Mouse (Mus musculus): ENCODE measurements around the gene Txnrd2. TPM values are rescaled to one million over a fixed set of nuclear protein-coding genes. Genes with fewer than 3 reads are reported as not detected.

The Txnrd2 gene
- polyA plus RNA-seq, 1 experiment from 2014 or later: 34.0 TPM

DNA sequence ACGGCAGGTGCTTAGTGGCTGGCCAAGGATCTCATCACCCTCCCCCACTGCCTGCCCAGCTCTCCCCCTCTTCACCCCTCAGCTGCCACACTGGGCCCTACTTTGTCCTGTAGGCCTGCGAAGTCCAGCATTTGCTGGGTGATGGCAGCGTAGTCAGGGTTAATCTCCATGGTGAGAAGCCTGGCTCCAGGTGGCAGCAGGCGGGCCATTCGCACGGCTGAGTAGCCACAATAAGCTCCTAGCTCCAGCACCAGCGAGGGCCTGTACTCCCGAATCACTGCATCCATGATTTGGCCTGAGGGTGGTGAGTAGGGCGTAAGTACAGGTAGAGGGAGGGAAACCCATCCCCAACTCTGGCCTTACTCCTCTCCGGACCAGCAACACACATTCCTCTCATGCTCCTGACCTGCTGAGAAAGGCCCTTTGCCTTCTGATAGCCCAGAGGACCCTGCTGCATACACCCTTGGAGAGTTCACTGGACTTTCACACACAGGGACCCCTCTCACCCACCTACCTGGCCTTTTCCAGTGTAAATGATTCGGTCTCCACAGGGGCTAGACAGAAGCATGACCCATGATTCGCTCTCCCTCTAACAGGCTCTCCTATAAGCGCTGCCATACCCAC, 15.0 kb upstream of the Txnrd2 start:
- Histone ChIP-seq H3K27me3 (replicated peaks) (no peaks in the 10 kb centered on the region), H3K27ac (peak overlapping the region; percentile 12; the same call in 1 of the 2 replicates), H3K4me1 (peaks cover 13% of the 10 kb centered on the region), H3K9ac (no peak overlapping the region), H3K4me2 (no peak overlapping the region), H3K36me3 (replicated peaks) (0 out of 2 replicates have a peak, but pooled peaks cover 6% of the 10 kb centered on the region), H3K9me3 (no peaks in the 10 kb centered on the region), H3K4me3 (no peak overlapping the region)
- ATAC-seq (replicated peaks): 0 out of 2 replicates have a peak, but pooled peaks have one; percentile 10
- WGBS: 42% methylated on average over 13 of the region's 13 CpGs

DNA sequence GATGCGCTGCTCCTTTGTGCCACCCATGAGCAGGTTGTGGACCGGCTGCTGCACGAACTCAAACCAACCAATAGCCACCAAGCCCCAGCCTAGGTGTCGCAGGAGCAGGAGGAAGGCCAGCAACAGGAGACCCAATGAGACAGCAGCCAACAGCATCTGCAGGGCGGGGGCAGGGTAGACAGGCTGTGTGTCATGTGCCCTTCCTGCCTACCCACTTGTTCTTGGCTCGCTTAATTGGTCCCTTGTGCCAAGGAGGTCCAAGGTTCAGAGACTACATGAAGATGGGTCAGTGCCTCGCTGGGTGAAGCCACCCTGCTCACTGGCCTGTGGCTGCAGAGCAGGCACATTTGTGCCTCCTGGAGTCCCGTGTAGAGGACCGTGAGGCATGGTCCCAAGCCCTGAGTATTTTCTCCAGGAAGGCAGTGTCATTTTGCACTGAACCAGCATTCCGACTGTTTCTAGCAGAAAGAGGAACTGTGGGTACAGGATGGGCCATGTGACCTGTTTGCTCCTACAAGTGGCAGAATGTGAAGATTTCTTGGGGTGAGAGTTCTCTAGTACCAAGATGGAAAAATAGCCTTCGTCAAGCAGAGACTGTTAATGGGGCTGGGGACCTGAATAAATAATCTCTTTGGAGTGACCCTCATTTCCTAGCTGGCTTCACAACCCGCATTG, 14.2 kb upstream of the Txnrd2 start:
- Histone ChIP-seq H3K27ac (no peak overlapping the region), H3K27me3 (replicated peaks) (no peaks in the 10 kb centered on the region), H3K9ac (no peak overlapping the region), H3K4me1 (peaks cover 13% of the 10 kb centered on the region), H3K9me3 (no peaks in the 10 kb centered on the region), H3K36me3 (replicated peaks) (0 out of 2 replicates have a peak, but pooled peaks cover 6% of the 10 kb centered on the region), H3K4me2 (no peak overlapping the region), H3K4me3 (no peak overlapping the region)
- 84% methylated on average over 12 of the region's 12 CpGs for WGBS
- ATAC-seq (replicated peaks): 0 out of 2 replicates have a peak, but pooled peaks have one; percentile 6

DNA sequence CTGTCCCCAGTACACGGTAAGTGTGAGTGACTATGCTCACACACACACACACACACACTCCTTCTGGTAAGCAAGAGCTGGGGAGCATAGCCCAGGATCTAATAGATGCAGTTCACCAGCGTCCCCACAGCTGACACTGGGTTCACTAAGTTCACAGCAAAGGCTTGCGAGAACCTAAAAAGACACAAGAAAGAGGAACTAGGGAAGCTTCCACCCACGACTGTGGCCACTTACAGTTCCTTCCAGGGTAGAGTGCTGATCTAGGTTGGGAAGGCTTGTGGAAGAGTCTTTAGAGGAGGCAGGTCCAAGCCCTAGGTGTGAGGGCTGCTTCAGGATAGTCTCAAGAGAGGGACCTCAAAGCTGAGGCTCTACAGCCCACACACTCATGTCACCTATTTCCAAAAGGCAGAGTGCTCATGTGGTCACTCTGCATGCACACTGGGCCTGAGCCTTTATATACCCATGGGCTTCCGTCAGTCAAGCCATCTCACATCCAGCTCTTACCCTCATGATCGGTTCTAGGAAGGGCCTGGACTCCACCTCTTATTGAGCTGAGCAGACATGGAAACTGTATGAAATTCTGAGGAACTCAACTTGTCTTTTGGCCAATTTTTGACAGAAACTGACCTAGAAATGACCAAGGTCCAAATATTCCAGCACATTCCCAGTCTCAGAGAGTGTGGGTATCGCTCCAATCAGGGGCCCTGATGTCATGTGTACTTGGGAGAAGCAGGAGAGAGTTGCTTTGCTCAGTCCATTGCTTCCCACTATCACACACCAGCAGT, 13.0 kb upstream of the Txnrd2 start:
- Histone ChIP-seq H3K9ac (no peak overlapping the region), H3K4me2 (no peak overlapping the region), H3K9me3 (no peaks in the 10 kb centered on the region), H3K4me3 (no peak overlapping the region), H3K36me3 (replicated peaks) (0 out of 2 replicates have a peak, but pooled peaks cover 3% of the 10 kb centered on the region), H3K27ac (no peak overlapping the region), H3K27me3 (replicated peaks) (no peaks in the 10 kb centered on the region), H3K4me1 (peaks cover 13% of the 10 kb centered on the region)
- ATAC-seq (replicated peaks): no peak
- 89% methylated on average over 7 of the region's 7 CpGs for WGBS

DNA sequence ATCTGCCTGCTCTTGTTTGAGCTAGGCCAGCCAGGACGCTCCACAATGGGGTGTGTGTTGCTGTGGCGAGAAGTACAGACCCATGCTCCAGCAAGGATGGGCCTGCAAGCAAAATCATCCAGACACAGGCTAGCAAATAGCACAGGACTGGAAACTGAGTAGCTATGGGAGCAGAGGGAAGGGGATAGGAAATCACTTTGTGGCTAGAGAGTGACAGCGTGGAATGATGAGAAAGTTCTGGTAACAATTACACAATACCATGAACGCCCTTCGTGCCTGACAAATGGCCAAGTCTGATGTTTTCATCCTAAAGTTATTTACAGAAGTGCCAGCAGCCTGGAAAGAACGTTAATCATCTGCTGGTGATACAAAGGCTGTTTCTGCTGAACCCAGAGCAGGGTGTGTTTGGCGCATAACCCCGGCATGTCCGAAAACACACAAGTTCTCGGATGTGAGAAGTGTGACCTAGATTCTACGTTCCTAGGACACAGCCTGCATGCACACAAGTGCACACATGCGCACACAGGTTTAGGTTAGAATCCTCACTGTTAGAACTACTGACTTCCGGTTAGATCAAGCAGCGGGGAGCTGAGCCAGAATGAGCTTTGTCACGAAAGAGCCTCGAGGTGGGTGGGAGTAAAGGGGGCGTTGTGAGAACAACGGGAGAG, 10.0 kb upstream of the Txnrd2 start:
- Histone ChIP-seq H3K9me3 (no peaks in the 10 kb centered on the region), H3K4me3 (no peak overlapping the region), H3K36me3 (replicated peaks) (0 out of 2 replicates have a peak, but pooled peaks cover 3% of the 10 kb centered on the region), H3K4me2 (no peak overlapping the region), H3K9ac (no peak overlapping the region), H3K27me3 (replicated peaks) (no peaks in the 10 kb centered on the region), H3K4me1 (peaks cover 7% of the 10 kb centered on the region), H3K27ac (no peak overlapping the region)
- ATAC-seq (replicated peaks): no peak
- 79% methylated on average over 18 of the region's 18 CpGs for WGBS

DNA sequence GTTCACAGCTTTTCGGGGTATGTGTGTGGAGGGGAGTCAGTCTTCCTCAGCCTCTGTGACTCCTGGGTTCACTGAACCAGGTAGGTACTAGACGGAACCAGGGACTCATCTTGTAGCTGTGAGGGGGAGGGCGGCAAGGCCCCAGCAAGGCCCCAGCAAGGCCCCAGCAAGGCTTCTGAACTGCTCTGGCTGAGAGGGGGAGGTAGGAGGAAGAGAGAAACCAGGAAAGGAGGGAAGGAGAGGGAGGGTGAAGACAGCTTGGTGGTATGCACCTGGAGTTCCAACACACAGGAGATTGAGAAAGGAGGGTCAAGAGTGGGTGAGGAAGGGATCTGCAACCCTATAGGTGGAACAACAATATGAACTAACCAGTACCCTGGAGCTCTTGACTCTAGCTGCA, 9.3 kb upstream of the Txnrd2 start:
- ATAC-seq (replicated peaks): 0 out of 2 replicates have a peak, but pooled peaks have one; percentile 20
- H3K4me1 ChIP-seq: 0 out of 2 replicates have a peak, but pooled peaks cover under 1% of the 10 kb centered on the region
- H3K36me3 ChIP-seq (replicated peaks): 0 out of 2 replicates have a peak, but pooled peaks cover 3% of the 10 kb centered on the region
- H3K9me3 ChIP-seq: no peaks in the 10 kb centered on the region
- 84% methylated on average over 3 of the region's 3 CpGs for WGBS
- no peak overlapping the region for H3K9ac ChIP-seq
- H3K4me2 ChIP-seq: no peak overlapping the region
- H3K27ac ChIP-seq: no peak overlapping the region
- no peaks in the 10 kb centered on the region for H3K27me3 ChIP-seq (replicated peaks)
- H3K4me3 ChIP-seq: no peak overlapping the region

DNA sequence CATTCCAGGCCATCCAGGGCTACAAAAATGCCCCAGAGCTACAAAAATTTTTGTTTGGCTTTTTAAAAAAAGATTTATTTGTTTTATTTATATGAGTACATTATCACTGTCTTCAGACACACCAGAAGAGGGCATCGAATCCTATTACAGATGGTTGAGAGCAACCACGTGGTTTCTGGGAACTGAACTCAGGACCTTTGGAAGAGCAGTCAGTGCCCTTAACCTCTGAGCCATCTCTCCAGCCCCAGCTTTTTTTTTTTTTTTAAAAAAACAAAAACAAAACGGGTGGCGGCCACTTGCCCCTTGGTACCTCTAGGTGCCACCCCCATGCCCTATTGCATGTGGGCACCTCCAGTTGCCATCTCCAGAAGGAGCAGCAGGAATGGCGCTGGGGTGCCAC, 8.7 kb upstream of the Txnrd2 start:
- 94% methylated on average over 5 of the region's 5 CpGs for WGBS
- Histone ChIP-seq H3K27ac (no peak overlapping the region), H3K9me3 (no peaks in the 10 kb centered on the region), H3K9ac (no peak overlapping the region), H3K4me1 (no peaks in the 10 kb centered on the region), H3K27me3 (replicated peaks) (no peaks in the 10 kb centered on the region), H3K36me3 (replicated peaks) (0 out of 2 replicates have a peak, but pooled peaks cover 3% of the 10 kb centered on the region), H3K4me2 (no peak overlapping the region), H3K4me3 (no peak overlapping the region)
- ATAC-seq (replicated peaks): no peak

DNA sequence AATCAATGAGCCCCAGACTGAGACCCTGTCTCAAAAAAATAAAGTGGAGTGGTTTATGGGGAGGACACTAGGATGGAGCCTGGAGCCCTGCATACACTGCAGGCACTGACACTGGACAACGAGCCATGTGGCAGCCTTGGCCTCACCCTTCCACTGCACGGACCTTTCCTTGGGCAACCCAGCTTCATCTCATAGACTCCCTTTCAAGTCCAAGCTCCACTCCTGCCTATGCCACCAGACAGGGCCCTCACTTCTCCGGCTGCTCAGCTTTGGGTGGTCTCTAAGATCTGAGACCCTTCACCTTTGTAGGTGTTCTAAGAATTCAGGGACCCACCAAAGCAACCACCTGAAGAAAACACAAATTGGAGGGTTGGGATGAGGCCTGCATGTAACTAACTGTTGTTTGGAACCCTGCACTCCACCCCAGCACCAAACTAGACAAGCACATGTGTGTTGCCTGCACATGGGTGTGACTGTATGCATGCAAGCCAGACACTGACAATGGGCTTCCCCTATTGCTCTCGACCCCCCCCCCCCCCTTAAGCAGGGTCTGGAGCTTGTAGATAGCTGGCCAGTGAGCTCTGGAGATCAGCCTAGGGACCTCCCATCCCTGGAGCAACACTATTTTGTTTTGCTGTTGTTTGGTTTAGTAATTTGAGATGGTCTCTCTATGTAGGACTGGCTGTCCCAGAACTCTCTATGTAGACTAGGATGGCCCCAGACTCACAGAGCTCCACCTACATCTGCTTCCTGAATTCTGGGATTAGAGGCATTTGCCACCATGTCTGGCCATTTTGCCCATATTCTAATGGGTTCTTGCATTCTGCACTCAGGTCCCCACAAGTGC, 7.2 kb upstream of the Txnrd2 start:
- Histone ChIP-seq H3K27me3 (replicated peaks) (no peaks in the 10 kb centered on the region), H3K4me3 (no peak overlapping the region), H3K9ac (no peak overlapping the region), H3K27ac (no peak overlapping the region), H3K4me1 (peaks cover 3% of the 10 kb centered on the region; the same call in 1 of the 2 replicates), H3K9me3 (no peaks in the 10 kb centered on the region), H3K36me3 (replicated peaks) (0 out of 2 replicates have a peak, but pooled peaks cover 10% of the 10 kb centered on the region), H3K4me2 (no peak overlapping the region)
- WGBS: 87% methylated on average over 4 of the region's 4 CpGs
- no peak for ATAC-seq (replicated peaks)

DNA sequence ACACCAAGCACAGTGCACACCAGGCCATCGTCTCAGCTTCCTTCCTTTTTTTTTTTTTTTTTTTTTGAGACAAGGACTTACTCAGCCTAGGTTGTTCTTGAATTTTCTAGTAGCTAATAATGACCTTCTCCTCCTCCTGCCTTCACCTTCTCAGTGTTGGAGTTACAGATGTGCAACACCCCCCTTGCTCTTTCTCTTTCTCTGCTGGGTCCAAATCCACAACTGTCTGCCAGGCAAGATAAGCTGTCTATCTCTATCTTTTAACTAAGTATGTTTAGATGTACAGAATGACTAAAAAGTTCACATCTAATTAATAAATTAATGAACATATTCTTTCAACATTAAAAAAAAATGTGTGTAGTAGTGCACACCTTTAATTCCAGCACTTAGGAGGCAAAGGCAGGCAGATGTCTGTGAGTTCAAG, 6.6 kb upstream of the Txnrd2 start:
- H3K9me3 ChIP-seq: no peaks in the 10 kb centered on the region
- 100% methylated on average over 1 of the region's 1 CpGs for WGBS
- H3K36me3 ChIP-seq (replicated peaks): 0 out of 2 replicates have a peak, but pooled peaks cover 10% of the 10 kb centered on the region

DNA sequence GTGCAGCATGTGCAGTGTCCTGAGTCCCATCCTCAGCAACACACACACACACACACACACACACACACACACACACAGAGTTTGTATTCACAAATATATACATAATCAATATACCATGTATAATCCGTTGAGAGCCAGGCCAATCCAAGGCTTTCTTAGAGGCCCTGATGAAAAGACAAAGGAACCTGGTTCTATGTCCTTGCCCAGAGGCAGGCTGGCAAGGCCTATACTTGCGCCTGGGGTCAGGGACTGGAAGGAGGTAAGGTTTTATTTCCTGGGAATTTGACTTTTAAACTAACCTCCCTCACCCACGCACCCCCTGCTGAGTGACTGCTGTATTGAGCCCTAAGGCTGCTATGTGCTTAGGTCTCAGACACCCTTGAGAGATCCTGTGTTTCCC, 5.6 kb upstream of the Txnrd2 start:
- H3K4me2 ChIP-seq: no peak overlapping the region
- H3K9ac ChIP-seq: no peak overlapping the region
- peaks cover 19% of the 10 kb centered on the region for H3K4me1 ChIP-seq
- H3K27me3 ChIP-seq (replicated peaks): no peaks in the 10 kb centered on the region
- no peak overlapping the region for H3K27ac ChIP-seq
- H3K36me3 ChIP-seq (replicated peaks): 0 out of 2 replicates have a peak, but pooled peaks cover 7% of the 10 kb centered on the region
- WGBS: 74% methylated on average over 3 of the region's 3 CpGs
- no peak for ATAC-seq (replicated peaks)
- no peaks in the 10 kb centered on the region for H3K9me3 ChIP-seq
- no peak overlapping the region for H3K4me3 ChIP-seq

More for the DNA sequence above, 6.6 kb upstream of the Txnrd2 start:
- Histone ChIP-seq H3K4me2 (no peak overlapping the region), H3K4me3 (no peak overlapping the region), H3K4me1 (peaks cover 9% of the 10 kb centered on the region; the same call in 1 of the 2 replicates), H3K9ac (no peak overlapping the region), H3K27ac (no peak overlapping the region), H3K27me3 (replicated peaks) (no peaks in the 10 kb centered on the region)
- ATAC-seq (replicated peaks): no peak

DNA sequence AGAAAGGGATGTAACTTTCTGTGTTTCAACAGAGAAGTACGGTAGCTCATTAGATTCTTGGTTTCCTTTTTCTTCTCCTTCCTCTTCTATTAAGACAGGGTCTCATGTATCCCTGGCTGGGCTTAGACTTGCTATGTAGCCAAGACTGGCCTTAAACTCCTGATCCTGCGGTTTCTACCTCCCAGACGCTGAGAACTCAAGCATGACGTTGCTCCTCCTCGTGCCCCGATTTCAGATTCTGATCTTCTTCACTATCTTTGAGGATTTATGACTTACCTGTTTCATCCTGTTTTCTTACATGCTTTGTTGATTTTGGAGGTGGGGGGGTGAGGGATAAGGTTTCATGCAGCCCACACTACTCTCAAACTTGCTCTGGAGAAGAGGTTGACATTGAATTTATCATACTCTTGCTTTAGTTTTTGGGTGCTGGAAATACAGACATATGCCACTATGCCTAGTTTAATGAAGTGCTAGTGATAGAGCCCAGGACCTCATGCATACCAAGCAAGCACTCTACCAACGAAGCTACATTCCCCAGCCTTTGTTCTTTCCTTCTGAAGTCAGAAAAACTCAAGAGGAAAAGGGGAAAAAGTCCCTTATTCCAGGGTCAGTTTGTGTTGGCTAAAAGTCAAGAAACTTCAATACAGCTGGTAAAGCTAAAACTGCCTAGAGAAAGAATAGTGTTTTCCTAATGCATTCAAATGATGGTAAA, 2.8 kb upstream of the Txnrd2 start:
- Histone ChIP-seq H3K9me3 (no peaks in the 10 kb centered on the region), H3K27ac (no peak overlapping the region), H3K27me3 (replicated peaks) (no peaks in the 10 kb centered on the region), H3K4me2 (no peak overlapping the region), H3K9ac (no peak overlapping the region), H3K4me1 (peaks cover 26% of the 10 kb centered on the region), H3K4me3 (no peak overlapping the region), H3K36me3 (replicated peaks) (0 out of 2 replicates have a peak, but pooled peaks cover 7% of the 10 kb centered on the region)
- WGBS: 91% methylated on average over 7 of the region's 7 CpGs
- no peak for ATAC-seq (replicated peaks)

DNA sequence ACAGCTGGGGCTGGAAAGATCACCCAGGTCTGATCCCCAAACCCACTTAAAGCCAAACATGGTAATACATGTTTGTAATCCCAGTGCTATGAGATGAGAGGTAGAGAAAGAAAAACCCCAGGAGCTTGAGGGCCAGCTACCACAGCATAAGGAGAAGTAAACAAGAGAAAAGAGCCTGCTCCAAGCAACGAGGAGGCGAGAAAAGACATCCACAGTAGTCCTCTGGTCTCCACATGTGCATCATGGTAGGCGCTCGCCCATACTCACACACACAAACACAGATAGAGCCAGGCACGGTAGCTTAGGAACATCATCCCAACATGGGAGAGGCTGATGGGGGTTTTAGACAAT, 2.3 kb upstream of the Txnrd2 start:
- peaks cover 26% of the 10 kb centered on the region for H3K4me1 ChIP-seq
- 0 out of 2 replicates have a peak, but pooled peaks cover 7% of the 10 kb centered on the region for H3K36me3 ChIP-seq (replicated peaks)
- no peaks in the 10 kb centered on the region for H3K9me3 ChIP-seq
- H3K4me3 ChIP-seq: no peak overlapping the region
- no peak for ATAC-seq (replicated peaks)
- H3K27me3 ChIP-seq (replicated peaks): no peaks in the 10 kb centered on the region
- no peak overlapping the region for H3K9ac ChIP-seq
- H3K4me2 ChIP-seq: no peak overlapping the region
- no peak overlapping the region for H3K27ac ChIP-seq
- 87% methylated on average over 5 of the region's 5 CpGs for WGBS

Measured in midbrain, embryonic 15.5 days (tissue).